Mouse (Mus musculus) WW6 (cell line): ENCODE data around the gene Gtf2ird2.

Experiments
- DNase-seq: peaks from one replicate; pipeline ENCODE4 v3.0.0-alpha.2; 2013; ENCODE audit warnings: low read depth, low spot score

The Gtf2ird2 gene

DNA sequence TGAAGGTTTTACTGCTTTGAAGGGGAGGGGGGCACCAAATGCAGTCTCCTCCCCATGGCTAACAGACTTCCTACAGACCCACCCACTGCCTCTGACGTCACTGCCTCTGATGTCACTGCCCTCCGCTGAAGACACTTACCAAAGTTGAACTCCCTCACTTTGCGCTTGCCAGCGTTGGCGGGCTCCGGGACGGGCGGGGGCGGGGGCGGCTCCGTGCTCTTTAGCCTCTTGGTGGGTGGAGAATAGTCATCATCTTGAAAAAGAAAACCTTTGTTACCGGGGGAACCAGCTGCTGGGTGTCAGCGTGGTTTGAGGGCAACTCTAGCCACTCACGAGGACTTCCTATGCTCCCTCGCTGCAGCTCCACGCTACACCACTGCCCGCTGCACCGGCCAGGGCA lies 82.6 kb downstream of the Gtf2ird2 start:
- peak; percentile 31 for DNase-seq

- DNase-seq = no peak
Observed at GRCm38 (mm10) chr5:134268751-134269150, 84.9 kb downstream of the Gtf2ird2 start.

DNA sequence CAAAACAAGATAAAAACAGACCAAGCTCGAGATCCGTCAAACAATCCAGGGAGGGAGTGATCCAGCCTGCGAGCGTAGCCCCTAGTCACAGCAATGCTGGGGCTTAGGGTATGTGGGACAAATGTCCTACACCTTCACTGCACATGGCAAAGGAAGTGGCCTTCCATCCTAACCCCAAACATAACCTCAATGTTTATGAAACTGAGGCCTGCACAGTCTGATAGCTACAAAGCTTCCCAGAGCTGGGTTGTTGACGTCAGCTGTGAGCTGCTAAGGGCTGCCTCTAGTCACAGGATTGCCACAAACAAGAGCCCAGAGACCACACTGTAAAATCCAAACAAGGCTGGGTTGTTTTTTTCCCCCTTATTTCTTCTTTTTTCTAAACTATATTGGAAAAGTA lies 85.9 kb downstream of the Gtf2ird2 start:
- no peak for DNase-seq

DNA sequence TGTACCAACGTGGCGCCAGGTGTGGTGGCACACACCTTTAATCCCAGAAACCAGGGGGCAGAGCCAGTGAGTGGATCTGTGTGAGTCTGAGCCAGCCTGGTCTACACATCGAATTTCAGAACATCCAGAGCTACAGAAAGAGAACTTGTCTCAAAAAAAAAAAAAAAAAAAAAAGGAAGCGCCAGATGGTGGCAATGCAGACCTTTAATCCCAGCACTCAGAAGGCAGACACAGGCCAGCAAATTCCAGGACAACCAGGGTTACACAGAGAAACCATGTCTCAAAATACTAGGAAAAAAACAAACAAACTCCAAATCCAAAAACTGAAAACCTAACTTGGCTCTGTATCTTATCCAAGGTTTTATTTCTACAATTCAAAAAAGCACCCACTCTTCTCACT lies 86.7 kb downstream of the Gtf2ird2 start:
- DNase-seq = no peak

DNA sequence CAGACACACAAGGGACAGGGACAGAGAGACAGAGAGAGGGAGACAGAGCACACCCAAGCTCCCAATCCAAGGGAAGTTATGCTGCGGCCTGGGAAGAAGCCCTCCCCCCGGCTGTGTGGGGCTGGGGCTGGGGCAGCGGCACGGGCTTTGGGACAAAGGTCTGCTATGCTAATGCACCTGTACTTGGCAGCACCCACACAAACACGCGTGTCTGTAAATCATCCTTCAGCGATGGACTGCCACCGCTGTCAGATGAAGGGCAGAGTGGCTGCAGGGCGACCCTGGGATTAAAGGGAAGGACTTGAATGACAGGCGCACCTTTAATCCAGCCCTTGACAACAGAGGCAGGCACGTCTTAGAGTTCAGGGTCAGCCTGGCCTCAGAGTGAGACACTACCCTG lies 87.6 kb downstream of the Gtf2ird2 start:
- DNase-seq = no peak

GRCm38 (mm10) chr5:134272761-134273160 lies 88.9 kb downstream of the Gtf2ird2 start:
- DNase-seq = no peak

DNA sequence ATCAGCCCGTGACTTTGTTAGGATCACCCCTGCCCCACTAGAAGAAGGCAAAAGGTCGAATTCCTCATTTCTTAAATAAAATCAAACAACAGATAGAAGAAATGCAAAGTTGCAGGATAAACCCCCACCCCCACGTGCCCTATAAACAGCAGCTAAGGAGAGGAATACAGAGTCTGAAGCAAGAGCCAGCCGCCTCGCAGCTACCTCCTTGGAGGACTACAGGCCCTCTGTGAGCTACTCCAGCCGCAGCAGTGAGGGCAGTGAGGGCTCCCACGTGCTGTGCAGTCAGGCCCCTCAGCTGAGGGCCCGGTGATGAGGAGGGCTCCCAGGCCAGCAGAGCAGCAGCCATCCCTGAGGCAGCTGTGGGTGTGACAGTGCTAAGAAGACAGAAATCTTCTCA lies 89.9 kb downstream of the Gtf2ird2 start:
- no peak for DNase-seq
